In genomic region chr2:167859575-167859974, GRCm38 (mm10) we compare ENCODE assay signal across 14 mouse cellular contexts.
DNase-seq lines count a peak whose midpoint lies in the region; ATAC-seq and TF ChIP-seq lines count a peak whose summit lies in the region.
"Had no signal": no experiment of that assay in that cellular context is flagged by ENCODE, and none has a peak within 500 bp of the region (broad histone marks: within the 10 kb centered on the region; RNA-seq: fewer than 3 reads in every experiment).

No protein-coding gene starts in this region.

- no peaks in the 10 kb centered on the region for H3K27me3 ChIP-seq in intestine, embryonic 14.5 days (replicated peaks; ENCODE audit: control insufficient read depth, insufficient read depth, low read length)
- H3K27me3 ChIP-seq in intestine, postnatal 0 days (replicated peaks; ENCODE audit: control insufficient read depth, insufficient read depth, low read length), result no peaks in the 10 kb centered on the region
- no peaks in the 10 kb centered on the region for H3K27me3 ChIP-seq in small intestine, adult 2 months (ENCODE audit: control insufficient read depth, insufficient read depth, low read length)
- H3K27me3 ChIP-seq in midbrain, postnatal 0 days (ENCODE audit: insufficient read depth, low read length), result no peaks in the 10 kb centered on the region
- H3K27me3 ChIP-seq: midbrain, embryonic 12.5 days had no signal

- no peak overlapping the region for H3K4me3 ChIP-seq in intestine, embryonic 14.5 days (ENCODE audit: low read depth, low read length)
- H3K4me3 ChIP-seq in intestine, postnatal 0 days (ENCODE audit: low read depth, low read length), result no peak overlapping the region
- H3K4me3 ChIP-seq in small intestine, adult 2 months (ENCODE audit: low read depth, low read length), result no peak overlapping the region
- H3K4me3 ChIP-seq in midbrain, postnatal 0 days (ENCODE audit: low read depth, low read length), result no peak overlapping the region
- H3K4me3 ChIP-seq: midbrain, embryonic 12.5 days had no signal

- no peak overlapping the region for H3K9ac ChIP-seq in intestine, embryonic 14.5 days (ENCODE audit: low read length)
- no peak overlapping the region for H3K9ac ChIP-seq in intestine, postnatal 0 days (ENCODE audit: low read depth, low read length)
- H3K9ac ChIP-seq in midbrain, postnatal 0 days (replicated peaks; ENCODE audit: low read length, poor library complexity, severe bottlenecking), result no peak overlapping the region
- H3K9ac ChIP-seq: midbrain, embryonic 12.5 days had no signal

- TF ChIP-seq CTCF in intestine, postnatal 0 days (IDR thresholded peaks at IDR 0.05; ENCODE audit: low read depth), result no peak
- TF ChIP-seq CTCF in brain, embryonic 14.5 days (IDR thresholded peaks at IDR 0.05; ENCODE audit: borderline replicate concordance, extremely low read depth, insufficient read depth, insufficient read length), result no peak
- TF ChIP-seq CTCF in small intestine, adult 2 months (IDR thresholded peaks at IDR 0.05; ENCODE audit: extremely low read depth, insufficient read length, insufficient replicate concordance, low read depth, low read length), result no peak
- no peak for TF ChIP-seq CTCF in midbrain, postnatal 0 days (IDR thresholded peaks at IDR 0.05)

- peak overlapping the region; percentile 69; the same call in 1 of the 2 replicates for H3K27ac ChIP-seq in intestine, embryonic 14.5 days (ENCODE audit: low read depth)
- no peak overlapping the region for H3K27ac ChIP-seq in intestine, postnatal 0 days (ENCODE audit: low read depth, low read length)
- H3K27ac ChIP-seq in small intestine, adult 2 months (ENCODE audit: insufficient read depth, low read depth, low read length), result peak overlapping the region; percentile 75; the same call in 1 of the 2 replicates
- H3K27ac ChIP-seq in midbrain, postnatal 0 days (ENCODE audit: low read depth, low read length), result no peak overlapping the region
- H3K27ac ChIP-seq: midbrain, embryonic 12.5 days had no signal

- no peaks in the 10 kb centered on the region for H3K36me3 ChIP-seq in intestine, embryonic 14.5 days (ENCODE audit: control insufficient read depth, insufficient read depth, low read length)
- H3K36me3 ChIP-seq in intestine, postnatal 0 days (ENCODE audit: control insufficient read depth, insufficient read depth), result no peaks in the 10 kb centered on the region
- H3K36me3 ChIP-seq in small intestine, adult 2 months (ENCODE audit: control insufficient read depth, insufficient read depth, low read length), result no peaks in the 10 kb centered on the region
- H3K36me3 ChIP-seq in midbrain, postnatal 0 days (ENCODE audit: insufficient read depth, low read length), result no peaks in the 10 kb centered on the region
- H3K36me3 ChIP-seq: midbrain, embryonic 12.5 days had no signal

- H3K9me3 ChIP-seq in intestine, embryonic 14.5 days (ENCODE audit: control insufficient read depth, low read length), result no peaks in the 10 kb centered on the region
- H3K9me3 ChIP-seq in intestine, postnatal 0 days (ENCODE audit: control insufficient read depth), result no peaks in the 10 kb centered on the region
- no peaks in the 10 kb centered on the region for H3K9me3 ChIP-seq in midbrain, postnatal 0 days (ENCODE audit: low read length)
- H3K9me3 ChIP-seq: midbrain, embryonic 12.5 days had no signal

- WGBS in intestine, embryonic 14.5 days, result 32% methylated on average over 10 of the region's 10 CpGs
- WGBS in intestine, postnatal 0 days, result 50% methylated on average over 10 of the region's 10 CpGs
- 76% methylated on average over 10 of the region's 10 CpGs for WGBS in small intestine, adult 2 months
- 68% methylated on average over 10 of the region's 10 CpGs for WGBS in midbrain, postnatal 0 days

- no peak overlapping the region for H3K4me2 ChIP-seq in intestine, embryonic 14.5 days (ENCODE audit: low read length)
- no peak overlapping the region for H3K4me2 ChIP-seq in intestine, postnatal 0 days (replicated peaks; ENCODE audit: low read depth)
- no peak overlapping the region for H3K4me2 ChIP-seq in midbrain, postnatal 0 days (ENCODE audit: low read depth, low read length, poor library complexity, severe bottlenecking)
- H3K4me2 ChIP-seq: midbrain, embryonic 12.5 days had no signal

- TF ChIP-seq POLR2A in brain, embryonic 14.5 days (IDR thresholded peaks at IDR 0.05; ENCODE audit: borderline replicate concordance, extremely low read depth, insufficient read depth, insufficient read length, poor library complexity, severe bottlenecking), result no peak
- no peak for TF ChIP-seq POLR2A in small intestine, adult 2 months (IDR thresholded peaks at IDR 0.05; ENCODE audit: low read depth, low read length)

- ATAC-seq in intestine, embryonic 14.5 days (replicated peaks; ENCODE audit: low FRiP score, low TSS enrichment, low read depth), result no peak
- no peak for ATAC-seq in intestine, postnatal 0 days
- ATAC-seq in midbrain, postnatal 0 days (ENCODE audit: low FRiP score), result no peak

- peaks cover 15% of the 10 kb centered on the region; the same call in 1 of the 2 replicates for H3K4me1 ChIP-seq in intestine, embryonic 14.5 days (replicated peaks; ENCODE audit: control insufficient read depth, insufficient read depth, low read length)
- peaks cover 4% of the 10 kb centered on the region for H3K4me1 ChIP-seq in intestine, postnatal 0 days (replicated peaks; ENCODE audit: control insufficient read depth, insufficient read depth, low read length)
- peaks cover 38% of the 10 kb centered on the region for H3K4me1 ChIP-seq in small intestine, adult 2 months (ENCODE audit: control insufficient read depth, insufficient read depth, insufficient read length, low read length)
- H3K4me1 ChIP-seq in midbrain, postnatal 0 days (ENCODE audit: insufficient read depth, low read length), result peaks cover 2% of the 10 kb centered on the region; the same call in 1 of the 2 replicates

- DNase-seq in intestine, embryonic 14.5 days (ENCODE audit: low spot score), result no peak
- DNase-seq in CD4-positive, CD25-positive, alpha-beta regulatory T cell, adult 2 months (ENCODE audit: low read depth, low spot score), result peak; percentile 74
- peak; percentile 36 for DNase-seq in brain, embryonic 14.5 days (ENCODE audit: low read depth)
- DNase-seq in midbrain, postnatal 0 days (ENCODE audit: low spot score), result no peak
- DNase-seq in cerebellum, postnatal 4 days (ENCODE audit: low spot score in 2 of 2), result no peak
- no peak for DNase-seq in embryo, embryonic 10.5 days (ENCODE audit: low spot score)
- DNase-seq: cerebellum, postnatal 36 days; heart, adult 11 months; heart, postnatal 4 days; kidney, adult 2 months; spleen, adult 18-20 months had no signal

Comparison
In these comparisons a context has a peak if more than half of its experiments do, and no peak if none do; other contexts are left out.
1. H3K27ac ChIP-seq: peak in intestine, embryonic 14.5 days (single experiment) and small intestine, adult 2 months (single experiment); none in intestine, postnatal 0 days (single experiment) and midbrain, postnatal 0 days (single experiment).
2. DNase-seq: peak in CD4-positive, CD25-positive, alpha-beta regulatory T cell, adult 2 months (single experiment) and brain, embryonic 14.5 days (single experiment); none in intestine, embryonic 14.5 days (single experiment), midbrain, postnatal 0 days (single experiment), cerebellum, postnatal 4 days (0 of 2) and embryo, embryonic 10.5 days (single experiment).